Mouse (Mus musculus) hindbrain, embryonic 11.5 days (tissue): ENCODE measurements at regions not wholly inside any gene's neighbourhood (a gene's known extent, or its start where the extent isn't known, plus 50 kb on each side); places are given as distances from the start of the nearest gene placed in this dataset.
"Not testable (repeated sequence)": the region's sequence is repeated elsewhere in the genome, so short reads cannot be mapped to it uniquely, and the experiment has no call there.

Source experiments
- ATAC-seq: fragments of 200-750 bp; cut with Nextera tagmentation; 2 replicates; pipeline ENCODE4 v1.8.0; 2017; ENCODE audit warnings: mild to moderate bottlenecking, moderate TSS enrichment, moderate library complexity; ENCODE audit not compliant: low FRiP score
- DNase-seq: peaks from one replicate; pipeline ENCODE4 v3.0.0-alpha.2; 2015; ENCODE audit warnings: low spot score
- H3K27ac ChIP-seq: fragments of 300-500 bp; sonication (generic); 2 replicates; pipeline ENCODE4 v1.5.1; 2014; ENCODE audit warnings: mild to moderate bottlenecking, low read depth, low read length
- H3K27me3 ChIP-seq: fragments of 300-500 bp; sonication (generic); 2 replicates; pipeline ENCODE4 v1.6.1; 2014; ENCODE audit warnings: mild to moderate bottlenecking, low read length, moderate library complexity, mixed read lengths; ENCODE audit not compliant: control insufficient read depth, insufficient read depth
- H3K36me3 ChIP-seq: fragments of 300-500 bp; sonication (generic); 2 replicates; pipeline ENCODE4 v1.6.1; 2014; ENCODE audit warnings: mild to moderate bottlenecking, low read length, moderate library complexity, mixed read lengths; ENCODE audit not compliant: control insufficient read depth, insufficient read depth
- H3K4me1 ChIP-seq: fragments of 300-500 bp; sonication (generic); replicated peaks from 2 replicates; pipeline ENCODE4 v1.6.1; 2014; ENCODE audit warnings: low read length, mixed read lengths; ENCODE audit not compliant: control insufficient read depth, insufficient read depth
- H3K4me2 ChIP-seq: fragments of 300-500 bp; sonication (generic); replicated peaks from 2 replicates; pipeline ENCODE4 v1.6.1; 2014; ENCODE audit warnings: mild to moderate bottlenecking, low read depth, low read length
- H3K4me3 ChIP-seq: fragments of 300-500 bp; sonication (generic); 2 replicates; pipeline ENCODE4 v1.5.1; 2014; ENCODE audit warnings: low read depth, low read length
- H3K9ac ChIP-seq: fragments of 300-500 bp; sonication (generic); 2 replicates; pipeline ENCODE4 v1.6.1; 2014; ENCODE audit warnings: low read depth, low read length
- H3K9me3 ChIP-seq: fragments of 300-500 bp; sonication (generic); 2 replicates; pipeline ENCODE4 v1.6.1; 2016; ENCODE audit warnings: low read length; ENCODE audit not compliant: control insufficient read depth
- WGBS: fragments of 180-500 bp; shearing (Covaris S2); extraction: QIAGEN DNeasy Blood & Tissue Kit; methylation state at CpG from one replicate; pipeline ENCODE4 v1.1.7; 2014; 5-methylcytosine and 5-hydroxymethylcytosine counted together

DNA sequence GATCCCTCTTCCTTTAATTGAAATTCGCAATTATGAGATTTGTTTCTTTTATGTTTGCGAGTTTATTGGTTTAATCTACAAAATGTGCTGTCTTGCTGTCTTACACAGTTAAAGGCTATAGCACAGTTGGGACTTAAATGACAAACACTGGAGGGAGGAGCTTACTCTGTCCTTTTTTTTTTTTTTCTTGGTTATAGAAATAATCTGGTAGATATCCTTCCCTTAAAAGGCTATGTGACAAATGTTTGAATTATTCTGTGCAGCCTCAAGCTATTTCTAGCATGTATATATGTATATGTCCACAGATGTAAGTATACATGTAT is 1243.9 kb upstream of the Nova1 start:
- H3K36me3 ChIP-seq = no peaks in the 10 kb centered on the region
- no peak overlapping the region for H3K9ac ChIP-seq
- DNase-seq (no peak), ATAC-seq (no peak)
- H3K27me3 ChIP-seq = no peaks in the 10 kb centered on the region
- no peaks in the 10 kb centered on the region for H3K4me1 ChIP-seq
- H3K27ac ChIP-seq = 0 out of 2 replicates have a peak overlapping the region, but pooled peaks have one; percentile 10
- H3K4me2 ChIP-seq = no peak overlapping the region
- H3K4me3 ChIP-seq = no peak overlapping the region
- WGBS = 90% methylated on average over 2 of the region's 2 CpGs
- no peaks in the 10 kb centered on the region for H3K9me3 ChIP-seq

DNA sequence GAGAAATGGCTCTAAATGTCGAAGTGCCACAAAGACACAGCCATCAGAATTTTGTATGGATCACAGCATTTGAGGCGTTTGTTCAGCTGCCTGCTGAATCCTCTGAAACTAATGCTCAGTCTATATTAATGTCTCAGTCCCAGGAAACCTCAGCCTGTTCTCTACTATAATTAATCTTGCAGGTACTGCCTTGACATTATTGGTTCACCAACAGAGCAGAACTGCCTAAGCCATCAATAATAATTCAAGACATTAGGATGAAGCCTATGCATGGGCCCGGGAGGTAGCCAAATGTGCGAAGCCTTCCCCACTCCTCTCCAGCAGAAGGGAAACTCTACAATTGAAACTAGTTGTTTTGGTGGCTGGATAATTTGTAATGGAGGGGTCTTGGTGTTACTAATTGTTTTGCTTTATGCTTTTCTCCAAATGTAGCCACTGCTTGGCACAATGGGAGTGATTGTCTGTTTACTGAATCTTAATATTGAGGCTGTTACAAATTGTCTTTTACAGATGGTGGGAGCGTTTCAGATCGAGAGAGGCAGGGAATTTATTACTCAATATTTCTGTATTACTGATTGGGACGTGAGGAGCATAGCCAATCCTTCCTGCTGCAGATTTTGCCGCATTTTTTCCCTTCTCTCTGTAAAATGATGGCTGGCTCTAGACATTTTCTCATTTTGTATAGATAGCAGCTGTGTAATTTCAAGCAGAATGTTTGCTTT is 1243.3 kb upstream of the Nova1 start:
- ATAC-seq = peak; percentile 86
- Histone ChIP-seq H3K4me1 (no peaks in the 10 kb centered on the region), H3K4me2 (no peak overlapping the region), H3K27ac (0 out of 2 replicates have a peak overlapping the region, but pooled peaks have one; percentile 10), H3K9me3 (no peaks in the 10 kb centered on the region), H3K27me3 (no peaks in the 10 kb centered on the region), H3K4me3 (no peak overlapping the region), H3K9ac (no peak overlapping the region), H3K36me3 (no peaks in the 10 kb centered on the region)
- 76% methylated on average over 8 of the region's 8 CpGs for WGBS
- peak; percentile 0 for DNase-seq

DNA sequence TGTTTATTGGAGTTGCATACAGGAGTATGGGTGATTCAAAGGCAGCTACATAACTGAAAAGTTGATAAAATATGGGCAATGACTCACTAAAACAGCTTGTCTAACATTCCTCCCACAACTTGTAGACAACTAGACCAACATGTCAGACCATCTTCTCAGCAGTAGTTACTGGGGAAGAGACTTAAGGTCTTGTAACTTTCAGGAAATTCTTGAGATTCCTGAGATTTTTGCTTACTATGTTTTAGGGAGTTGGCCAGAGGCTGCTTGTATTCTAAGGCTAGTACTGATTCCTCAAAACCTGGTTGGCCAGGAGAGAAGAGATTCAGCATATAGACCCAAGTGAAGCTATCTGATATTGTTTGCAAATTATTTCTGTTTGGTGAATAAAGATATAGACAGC is 1201.7 kb upstream of the Nova1 start:
- H3K27me3 ChIP-seq = no peaks in the 10 kb centered on the region
- H3K9ac ChIP-seq = no peak overlapping the region
- H3K4me3 ChIP-seq = no peak overlapping the region
- no peak overlapping the region for H3K27ac ChIP-seq
- no peak overlapping the region for H3K4me2 ChIP-seq
- H3K36me3 ChIP-seq = no peaks in the 10 kb centered on the region
- H3K4me1 ChIP-seq = no peaks in the 10 kb centered on the region
- ATAC-seq = no peak
- no peak for DNase-seq
- H3K9me3 ChIP-seq = no peaks in the 10 kb centered on the region

DNA sequence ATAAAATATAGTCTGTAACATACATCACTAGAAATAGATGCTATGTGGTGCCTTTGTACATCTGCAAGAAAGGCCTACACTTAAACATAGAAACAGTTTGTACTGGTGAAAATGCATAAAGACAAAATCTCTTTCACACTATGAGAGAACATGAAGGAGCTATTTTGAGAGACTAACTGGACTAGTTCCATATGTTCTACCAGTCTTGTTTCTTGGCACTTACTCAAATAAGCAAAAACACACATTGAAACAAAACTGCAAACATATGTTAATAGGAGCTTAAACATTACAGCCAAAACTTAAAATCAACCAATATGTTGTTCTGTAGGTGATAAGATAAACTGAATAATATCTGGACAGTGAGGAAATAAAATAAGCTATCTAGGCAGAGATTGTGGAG is 1157.1 kb upstream of the Nova1 start:
- no peak overlapping the region for H3K27ac ChIP-seq
- no peaks in the 10 kb centered on the region for H3K9me3 ChIP-seq
- H3K4me1 ChIP-seq = no peaks in the 10 kb centered on the region
- H3K27me3 ChIP-seq = no peaks in the 10 kb centered on the region
- H3K9ac ChIP-seq = no peak overlapping the region
- ATAC-seq (no peak), DNase-seq (no peak)
- H3K36me3 ChIP-seq = no peaks in the 10 kb centered on the region
- H3K4me2 ChIP-seq = no peak overlapping the region
- no peak overlapping the region for H3K4me3 ChIP-seq

DNA sequence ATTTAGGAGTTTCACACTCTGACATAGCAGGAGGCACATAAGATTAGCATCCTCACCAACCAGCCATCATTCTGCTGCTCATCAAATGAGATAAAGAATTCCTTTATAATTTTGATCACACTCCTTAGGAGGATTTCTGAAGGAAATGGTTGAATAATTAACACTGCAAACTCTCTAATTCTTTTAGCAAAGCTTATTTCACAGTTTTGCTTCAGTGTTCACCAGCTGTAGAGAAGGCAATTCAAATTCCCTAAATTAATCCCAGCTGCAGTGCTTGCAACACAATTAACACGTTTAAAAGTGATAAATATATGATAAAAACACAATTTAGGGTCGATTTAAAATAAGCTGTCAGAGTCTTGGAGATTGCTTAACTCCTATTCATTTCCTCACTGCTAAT is 1150.9 kb upstream of the Nova1 start:
- Histone ChIP-seq H3K4me2 (no peak overlapping the region), H3K9me3 (no peaks in the 10 kb centered on the region), H3K36me3 (no peaks in the 10 kb centered on the region), H3K4me3 (no peak overlapping the region), H3K27me3 (no peaks in the 10 kb centered on the region), H3K4me1 (no peaks in the 10 kb centered on the region), H3K27ac (no peak overlapping the region), H3K9ac (no peak overlapping the region)
- ATAC-seq (no peak), DNase-seq (no peak)
- WGBS = 59% methylated on average over 2 of the region's 2 CpGs

DNA sequence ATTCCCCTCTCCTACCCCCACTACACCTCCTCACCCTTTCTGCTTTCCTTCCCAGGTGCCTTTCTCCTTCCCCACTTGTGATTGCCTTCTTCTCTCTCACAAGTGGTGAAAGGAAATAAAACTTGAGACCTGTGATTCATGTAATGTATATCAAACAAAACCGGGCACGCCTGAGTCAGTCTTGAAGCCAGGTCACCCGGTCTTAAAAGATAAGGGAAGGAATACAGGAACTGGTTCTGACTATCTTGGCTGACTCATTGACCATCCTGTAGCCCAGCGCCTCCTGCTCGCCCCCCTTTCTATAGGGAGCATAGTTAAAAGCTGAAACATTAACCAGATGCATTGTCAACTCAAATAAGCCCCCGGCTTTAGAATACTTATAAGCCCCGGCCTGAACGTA is 1135.6 kb upstream of the Nova1 start:
- ATAC-seq = no peak
- no peaks in the 10 kb centered on the region for H3K9me3 ChIP-seq
- DNase-seq = no peak
- H3K9ac ChIP-seq = no peak overlapping the region
- no peaks in the 10 kb centered on the region for H3K4me1 ChIP-seq
- H3K4me3 ChIP-seq = no peak overlapping the region
- no peak overlapping the region for H3K4me2 ChIP-seq
- no peak overlapping the region for H3K27ac ChIP-seq
- H3K27me3 ChIP-seq = no peaks in the 10 kb centered on the region
- H3K36me3 ChIP-seq = no peaks in the 10 kb centered on the region
- WGBS = 83% methylated on average over 8 of the region's 8 CpGs

DNA sequence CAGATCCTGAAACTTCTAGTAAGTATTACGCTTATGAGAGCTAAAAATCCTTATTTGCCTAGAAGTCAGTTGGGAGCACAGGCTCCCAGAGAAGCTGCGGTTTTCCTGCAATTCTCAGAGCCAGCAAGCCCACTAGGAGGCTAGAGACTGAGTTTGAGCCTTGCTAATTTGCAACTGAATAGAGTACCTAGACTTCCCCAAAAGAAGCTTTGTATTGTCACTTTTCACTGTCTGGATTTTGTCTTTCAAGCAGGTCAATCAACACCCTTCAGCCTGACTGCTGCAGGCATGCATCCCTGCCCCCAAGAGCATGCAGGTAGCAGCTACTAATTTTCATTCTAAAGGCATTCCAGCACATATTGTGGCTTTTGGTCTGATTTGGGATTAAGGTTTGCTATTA is 1120.8 kb upstream of the Nova1 start:
- ATAC-seq, H3K4me3 ChIP-seq, H3K27ac ChIP-seq, H3K4me1 ChIP-seq, H3K4me2 ChIP-seq, H3K27me3 ChIP-seq, H3K9ac ChIP-seq, H3K9me3 ChIP-seq, H3K36me3 ChIP-seq: not testable (repeated sequence)
- DNase-seq = peak; percentile 9
- WGBS = 54% methylated on average over 2 of the region's 2 CpGs

DNA sequence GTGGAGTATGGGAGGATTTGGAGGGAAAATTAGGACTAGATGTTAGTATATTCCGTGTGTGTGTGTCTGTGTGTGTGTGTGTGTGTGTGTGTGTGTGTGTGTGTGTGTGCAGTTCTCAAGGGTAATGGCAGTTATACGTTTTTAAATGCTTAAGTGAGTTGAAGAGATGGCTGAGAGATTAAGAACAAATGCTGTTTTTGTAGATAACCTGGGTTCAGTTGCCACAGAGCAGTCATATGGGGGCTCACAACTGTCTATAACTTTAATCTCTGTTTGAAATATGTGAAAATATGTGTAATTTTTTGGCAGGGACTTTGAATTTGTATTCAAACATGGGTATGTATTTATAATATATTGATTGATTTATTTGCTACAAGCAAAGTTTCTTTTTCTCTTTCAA is 1108.3 kb upstream of the Nova1 start:
- H3K27ac ChIP-seq = no peak overlapping the region
- H3K9me3 ChIP-seq = no peaks in the 10 kb centered on the region
- ATAC-seq (no peak), DNase-seq (no peak)
- H3K27me3 ChIP-seq = no peaks in the 10 kb centered on the region
- H3K4me2 ChIP-seq = no peak overlapping the region
- no peaks in the 10 kb centered on the region for H3K36me3 ChIP-seq
- no peaks in the 10 kb centered on the region for H3K4me1 ChIP-seq
- 61% methylated on average over 2 of the region's 2 CpGs for WGBS
- H3K9ac ChIP-seq = no peak overlapping the region
- H3K4me3 ChIP-seq = no peak overlapping the region
